Mouse (Mus musculus): ENCODE results near the gene Pygm. TPM values are rescaled to one million over a fixed set of nuclear protein-coding genes. Genes with fewer than 3 reads are reported as not detected.

Gene Pygm
- total RNA-seq, 2 experiments from 2014 or later, result 29.2 to 33.3 TPM

GRCm38 (mm10) chr19:6422014-6422413, 37.8 kb downstream of the Pygm start:
- intact Hi-C loops (cut with DNase I), result loop anchor here (5.0 kb wide), 1 partner anchor 510 kb away; the partner anchor contains the start of gene Kcnk4
- no peak for DNase-seq (ENCODE audit: low spot score in 2 of 2)

GRCm38 (mm10) chr19:6423241-6423640, 39.0 kb downstream of the Pygm start:
- peak; percentile 76 to 84 for DNase-seq (ENCODE audit: low spot score in 2 of 2)
- intact Hi-C loops (cut with DNase I), result loop anchor here (5.0 kb wide), 1 partner anchor 509 kb away; the partner anchor contains the start of gene Kcnk4

GRCm38 (mm10) chr19:6424137-6424881, 40.1 kb downstream of the Pygm start:
- intact Hi-C loops (cut with DNase I), result loop anchor here (5.0 kb wide), 1 partner anchor 508 kb away; the partner anchor contains the start of gene Kcnk4
- DNase-seq (ENCODE audit: low spot score in 2 of 2), result no peak

- intact Hi-C loops (cut with DNase I), result no loop called here
These were observed 41.4 kb downstream of the Pygm start for GRCm38 (mm10) chr19:6425595-6425994.

GRCm38 (mm10) chr19:6426703-6427500, 42.7 kb downstream of the Pygm start:
- DNase-seq (ENCODE audit: low spot score in 2 of 2), result no peak
- intact Hi-C loops (cut with DNase I), result no loop called here

More at GRCm38 (mm10) chr19:6425595-6425994, 41.4 kb downstream of the Pygm start:
- no peak for DNase-seq (ENCODE audit: low spot score in 2 of 2)

- no peak for DNase-seq (ENCODE audit: low spot score in 2 of 2)
- intact Hi-C loops (cut with DNase I), result no loop called here
These were observed 43.6 kb downstream of the Pygm start for GRCm38 (mm10) chr19:6427653-6428434.

GRCm38 (mm10) chr19:6428501-6429200, 44.5 kb downstream of the Pygm start:
- DNase-seq (ENCODE audit: low spot score in 2 of 2), result no peak
- intact Hi-C loops (cut with DNase I), result no loop called here

GRCm38 (mm10) chr19:6443016-6443415, 58.8 kb downstream of the Pygm start:
- no peak for DNase-seq (ENCODE audit: low spot score in 2 of 2)
- intact Hi-C loops (cut with DNase I), result no loop called here

- intact Hi-C loops (cut with DNase I), result no loop called here
These were observed 61.7 kb downstream of the Pygm start for GRCm38 (mm10) chr19:6445761-6446423.

GRCm38 (mm10) chr19:6446736-6447437, 62.7 kb downstream of the Pygm start:
- DNase-seq (ENCODE audit: low spot score in 2 of 2), result no peak
- intact Hi-C loops (cut with DNase I), result no loop called here

More at GRCm38 (mm10) chr19:6445761-6446423, 61.7 kb downstream of the Pygm start:
- DNase-seq (ENCODE audit: low spot score in 2 of 2), result no peak

Small RNAs within 50 kb of the gene (microRNA-seq; reads per million reads assigned to microRNA genes)
- 2.0 reads per million for gene Mir6989

Other genes with a start within 250 kb of the Pygm start
- under 1 TPM; 0.30 to 0.72 TPM for gene Batf2, start 243.4 kb upstream of the Pygm start, total RNA-seq (2021)
- 10 to 100 TPM; 73.3 to 87.5 TPM for gene Arl2, start 242.9 kb upstream of the Pygm start, total RNA-seq (2021)
- gene Majin, start 200.0 kb upstream of the Pygm start, total RNA-seq (2021), result under 1 TPM in 1 of 2 experiments, not detected in 1; 0.32 TPM
- not detected for gene Gpha2, start 158.0 kb upstream of the Pygm start, total RNA-seq (2021)
- 100 to 1,000 TPM; 160 to 173 TPM for gene Ppp2r5b, start 148.5 kb upstream of the Pygm start, total RNA-seq (2021)
- 10 to 100 TPM; 32.3 to 39.4 TPM for gene Atg2a, start 142.7 kb upstream of the Pygm start, total RNA-seq (2021)
- 10 to 100 TPM; 38.2 to 42.2 TPM for gene Ehd1, start 107.7 kb upstream of the Pygm start, total RNA-seq (2021)
- gene Cdc42bpg, start 77.9 kb upstream of the Pygm start, total RNA-seq (2021), result 1 to 10 TPM; 3.3 to 3.4 TPM
- gene Men1, start 49.4 kb upstream of the Pygm start, total RNA-seq (2021), result 10 to 100 TPM; 67.5 to 73.7 TPM
- 100 to 1,000 TPM in 1 of 2 experiments, 10 to 100 TPM in 1; 93.5 to 107 TPM for gene Map4k2, start 43.3 kb upstream of the Pygm start, total RNA-seq (2021)
- gene Sf1, start 20.7 kb upstream of the Pygm start, total RNA-seq (2021), result 100 to 1,000 TPM; 158 to 227 TPM
- gene Rasgrp2, start 14.9 kb downstream of the Pygm start, total RNA-seq (2021), result 10 to 100 TPM; 47.5 to 72.6 TPM
- 100 to 1,000 TPM; 635 to 658 TPM for gene Nrxn2, start 34.3 kb downstream of the Pygm start, total RNA-seq (2021)
- gene Slc22a12, start 158.6 kb downstream of the Pygm start, total RNA-seq (2021), result under 1 TPM; 0.25 to 0.50 TPM